Mouse (Mus musculus): ENCODE results near the gene Zbtb8os.

DNA sequence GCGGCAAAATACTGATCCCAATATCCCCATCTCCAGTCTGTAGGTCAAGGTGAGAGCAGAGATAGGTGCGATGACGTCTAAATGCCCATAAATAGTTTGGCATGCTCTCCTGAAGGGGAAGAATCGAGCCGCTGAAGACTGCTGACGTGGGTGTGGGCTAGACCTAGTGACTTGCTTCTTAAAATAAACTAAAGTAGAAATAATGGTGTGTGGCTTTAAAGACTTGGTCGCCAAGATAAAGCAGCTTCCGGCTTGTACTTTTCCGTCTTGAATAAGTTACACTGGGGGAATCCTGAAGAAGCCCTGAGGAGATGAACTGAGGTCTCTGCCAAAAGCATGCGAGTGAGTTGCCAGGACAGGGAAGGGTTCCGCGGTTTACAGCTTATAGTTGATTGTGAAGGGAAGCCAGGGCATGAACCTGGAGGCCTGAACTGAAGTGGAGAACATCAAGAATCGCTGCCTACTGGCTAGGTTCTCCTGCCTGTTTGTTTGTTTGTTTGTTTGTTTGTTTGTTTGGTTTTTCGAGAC lies 54.8 kb downstream of the Zbtb8os start:
- TF ChIP-seq CTCF (IDR thresholded peaks at IDR 0.05; ENCODE audit: borderline replicate concordance, insufficient read depth, low read length) (no peak), POLR2A (IDR thresholded peaks at IDR 0.05; ENCODE audit: low read depth, low read length) (no peak)
